Mouse (Mus musculus) frontal cortex, postnatal 25 days (tissue): ENCODE data around the gene Foxp1.
A peak's percentile ranks its signal among the peaks of the same experiment; 100 is the strongest.

Experiments used
- DNase-seq, 2 experiments: peaks; one replicate each; pipeline ENCODE4 v3.0.0; 2022; ENCODE audit warnings: low spot score in 2 of 2

Foxp1 gene

DNA sequence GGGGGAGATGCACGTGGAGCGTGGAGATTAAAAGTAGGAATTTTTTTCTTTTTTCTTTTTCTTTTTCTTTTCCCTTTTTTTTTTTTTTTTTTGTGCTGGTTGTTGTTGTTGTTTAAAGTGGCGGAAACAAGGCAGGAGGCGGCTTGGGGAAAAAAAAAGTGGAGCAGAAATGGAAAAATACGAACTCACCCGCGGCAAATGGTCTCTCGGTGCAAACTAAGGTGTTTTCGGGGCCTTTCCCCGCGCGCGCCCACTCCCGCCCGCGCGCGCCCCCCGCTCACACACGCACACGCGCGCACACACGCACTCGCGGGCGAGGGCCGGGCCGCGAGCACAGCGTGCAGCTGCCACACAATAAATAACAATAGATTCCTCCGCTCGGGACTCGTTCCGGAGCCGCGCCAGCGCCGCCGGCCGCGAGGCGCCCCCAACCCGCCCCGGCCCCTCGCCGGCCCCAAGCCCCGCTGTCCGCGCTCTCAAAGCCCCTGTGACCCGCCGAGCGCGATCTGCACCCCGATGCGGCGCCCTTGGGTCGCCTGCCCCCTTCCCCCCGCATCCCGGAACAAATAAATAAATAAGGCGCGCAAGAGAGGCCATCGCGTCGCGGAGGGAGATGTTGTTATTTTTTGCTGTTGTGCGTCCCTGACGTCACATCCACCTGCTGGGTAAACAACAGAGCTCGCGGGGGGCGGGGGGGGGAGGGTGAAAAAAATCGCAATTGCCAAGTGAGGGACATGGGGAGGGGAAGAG lies at the start of gene Foxp1:
TSS of gene Foxp1 (minus strand) at position 363 of the 750 bp plus-strand sequence.
- DNase-seq = peak; percentile 63 to 65

DNA sequence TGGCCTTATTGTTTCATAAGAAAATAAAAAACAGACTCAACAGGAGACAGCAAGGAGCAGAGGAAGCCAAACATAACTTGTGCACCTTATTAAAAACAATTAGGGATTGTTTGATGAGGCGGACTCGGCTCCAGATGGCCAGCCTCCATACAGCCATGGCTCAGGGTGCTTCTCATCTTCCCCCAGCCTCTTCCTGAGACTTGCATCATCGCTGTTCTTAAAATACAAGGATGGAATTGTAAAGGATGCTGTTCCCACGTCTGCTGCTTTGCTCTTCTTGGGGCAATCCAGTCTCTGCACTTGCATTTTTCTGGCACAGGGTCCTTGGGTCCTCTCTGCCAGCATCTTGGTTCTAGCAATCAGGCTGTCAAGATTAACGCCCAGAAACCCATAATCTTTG lies 49.5 kb upstream of the Foxp1 start:
- DNase-seq = no peak

DNA sequence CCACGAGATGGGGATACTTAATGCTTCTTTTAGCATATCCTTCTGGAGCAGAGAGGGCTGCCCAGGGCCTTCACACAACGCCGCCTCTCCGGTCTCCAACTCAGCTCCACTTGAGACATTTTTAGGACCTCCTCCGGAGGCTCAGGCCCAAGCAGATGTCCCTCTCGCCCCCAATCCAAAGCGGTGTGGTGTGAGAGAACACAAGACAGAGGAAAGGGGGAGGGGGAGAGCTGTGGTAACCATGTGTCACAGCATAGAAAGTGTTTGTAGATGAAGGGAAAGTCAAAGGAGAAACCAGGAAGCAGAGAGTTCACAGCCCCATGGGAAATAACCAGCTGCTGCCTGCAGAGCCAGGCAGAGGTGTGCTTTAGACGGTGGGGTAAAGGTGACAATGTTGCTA lies 44.4 kb upstream of the Foxp1 start:
- DNase-seq = no peak

DNA sequence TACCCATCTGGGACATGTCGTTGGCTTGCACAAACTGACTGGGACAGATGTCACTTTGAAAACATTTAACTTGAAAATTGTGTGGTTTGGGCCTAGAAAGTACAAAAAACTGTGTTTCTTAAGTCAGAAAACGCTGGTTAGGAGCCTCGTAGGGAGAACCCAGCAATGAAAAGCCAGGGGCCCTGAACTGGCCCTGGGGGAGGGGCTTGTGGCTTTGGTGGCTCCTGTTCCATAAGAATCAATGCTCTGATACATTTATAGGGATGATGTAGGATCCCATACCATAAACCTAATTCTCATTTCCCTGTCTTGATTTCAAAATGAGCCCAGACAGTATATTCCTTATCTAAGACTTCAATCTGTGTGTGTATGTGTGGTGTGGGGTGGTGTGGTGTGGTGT lies 42.2 kb upstream of the Foxp1 start:
- DNase-seq = no peak

DNA sequence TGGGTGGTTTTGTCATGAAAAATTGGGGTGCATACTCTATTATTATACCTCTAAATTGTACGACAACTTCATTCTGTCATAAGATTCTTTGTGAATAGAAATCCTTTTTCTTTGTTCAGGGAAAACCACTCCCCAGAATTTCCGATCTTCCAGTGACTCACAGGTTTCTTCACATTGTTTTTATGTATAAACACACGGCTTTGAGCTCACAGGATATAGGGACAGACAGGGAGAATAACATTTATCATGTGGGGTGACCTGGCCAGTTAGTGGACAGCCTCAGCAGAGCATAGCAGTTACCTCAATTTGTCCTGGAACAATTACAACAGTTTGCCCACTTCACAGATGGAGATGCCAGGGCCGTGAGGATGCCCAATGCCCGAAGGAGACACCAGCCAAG lies 34.4 kb upstream of the Foxp1 start:
- no peak for DNase-seq

DNA sequence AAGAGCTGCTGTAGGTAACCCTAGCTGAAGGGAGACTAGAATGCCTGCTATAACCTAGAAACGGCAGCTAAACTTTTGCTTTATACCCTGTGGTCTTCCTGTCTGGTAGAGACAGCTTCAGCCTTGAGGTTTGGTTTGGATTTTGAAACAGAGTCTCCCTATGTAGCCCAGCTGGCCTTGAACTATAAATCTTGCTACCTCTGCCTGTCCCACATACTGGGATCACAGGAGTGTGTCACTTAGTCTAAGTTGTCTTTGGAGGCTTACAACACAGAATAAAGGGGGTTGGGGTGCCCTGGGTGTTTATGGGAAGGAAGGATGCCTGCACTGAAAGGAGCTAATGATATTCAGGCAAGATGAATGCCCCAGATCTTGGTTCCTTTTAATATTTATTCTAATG lies 30.3 kb upstream of the Foxp1 start:
- no peak for DNase-seq

DNA sequence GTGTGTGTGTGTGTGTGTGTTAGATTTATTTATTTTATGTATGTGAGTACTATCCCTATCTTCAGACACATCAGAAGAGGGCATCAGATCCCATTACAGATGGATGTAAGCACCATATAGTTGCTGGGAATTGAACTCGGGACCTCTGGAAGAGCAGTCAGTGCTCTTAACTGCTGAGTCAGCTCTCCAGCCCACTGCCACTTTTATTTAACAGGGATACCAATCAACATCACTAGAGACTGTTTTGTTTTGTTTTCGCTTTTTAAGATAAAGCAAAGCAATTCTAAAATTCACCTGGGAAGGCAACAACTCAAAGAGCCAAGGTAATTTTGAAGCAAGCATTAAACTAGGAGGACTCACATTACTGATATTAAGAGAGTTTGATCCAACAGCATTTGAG lies 23.9 kb upstream of the Foxp1 start:
- DNase-seq = no peak

DNA sequence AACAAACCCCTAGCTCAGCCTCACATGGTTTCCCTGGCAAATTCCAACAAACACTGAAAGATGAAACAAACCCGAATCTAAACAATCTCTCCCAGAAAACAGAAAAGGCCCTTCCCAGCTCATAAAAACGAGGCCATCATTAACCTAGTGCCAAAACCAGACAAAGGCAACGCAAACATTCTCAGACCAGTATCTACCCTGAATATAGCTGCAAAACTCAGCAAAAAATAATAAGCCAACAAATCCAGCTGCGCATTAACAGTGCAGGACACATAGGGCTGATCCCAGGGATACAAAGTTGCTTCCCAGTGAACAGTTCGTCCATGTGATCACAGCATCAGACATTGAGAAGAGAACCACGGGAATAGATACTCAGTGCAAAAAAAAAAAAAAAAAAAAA lies 22.9 kb upstream of the Foxp1 start:
- DNase-seq = no peak

DNA sequence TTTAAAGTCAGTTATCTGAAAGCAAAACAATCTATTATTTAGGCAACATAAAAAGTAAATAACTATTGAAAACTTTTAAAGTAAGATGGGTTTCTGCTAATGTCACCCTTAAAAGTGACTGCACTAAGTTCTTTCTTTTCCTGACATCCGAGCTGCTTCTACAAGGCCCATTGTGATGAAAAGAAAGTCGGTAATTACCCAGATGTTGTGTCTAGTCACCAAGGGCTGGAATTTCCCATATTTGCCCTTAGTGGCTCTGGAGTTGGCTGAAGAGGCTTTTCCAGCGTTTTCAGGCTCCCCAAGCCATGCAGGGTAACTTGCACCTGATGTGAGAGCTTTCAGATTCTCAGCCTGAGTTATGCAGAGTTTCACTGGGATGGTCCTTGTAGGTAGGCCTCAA lies 18.6 kb upstream of the Foxp1 start:
- no peak for DNase-seq

DNA sequence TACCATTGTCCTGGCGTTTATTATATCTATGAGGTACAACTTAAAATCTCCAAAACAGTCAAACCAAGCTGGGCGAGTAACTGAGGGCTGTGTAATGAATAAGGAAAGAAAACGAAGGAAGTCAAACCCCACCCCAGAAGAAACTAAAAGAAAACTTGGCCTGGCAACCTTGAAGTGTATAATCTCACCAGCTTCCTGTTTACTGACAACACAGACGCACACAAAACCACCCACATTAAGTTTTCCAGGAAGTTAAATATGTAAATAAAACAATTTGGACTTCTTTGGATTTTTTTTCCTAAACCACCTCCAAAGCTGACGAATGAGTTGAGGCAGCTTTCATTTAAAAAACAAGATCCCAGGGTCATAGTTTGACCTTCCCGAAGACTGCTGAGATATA lies 18.1 kb upstream of the Foxp1 start:
- no peak for DNase-seq

DNA sequence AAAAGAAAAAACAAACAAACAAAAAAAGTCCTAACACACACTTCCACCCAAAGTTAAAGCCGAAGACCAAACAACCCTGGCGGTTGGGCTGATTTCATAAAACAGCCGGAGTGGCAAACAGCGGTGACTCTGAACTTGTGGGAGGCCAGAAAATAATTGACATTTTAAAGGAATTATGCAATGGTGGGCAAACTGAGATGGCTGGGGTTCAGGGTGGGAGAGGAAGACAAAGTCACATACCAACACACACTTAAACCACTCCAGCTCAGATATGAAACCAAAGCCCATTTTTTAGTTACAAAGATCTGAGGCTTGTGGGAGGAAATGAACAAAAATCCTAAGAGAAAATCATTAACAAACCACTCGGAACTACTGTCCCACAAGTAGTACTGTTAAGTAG lies 17.6 kb upstream of the Foxp1 start:
- DNase-seq = no peak

DNA sequence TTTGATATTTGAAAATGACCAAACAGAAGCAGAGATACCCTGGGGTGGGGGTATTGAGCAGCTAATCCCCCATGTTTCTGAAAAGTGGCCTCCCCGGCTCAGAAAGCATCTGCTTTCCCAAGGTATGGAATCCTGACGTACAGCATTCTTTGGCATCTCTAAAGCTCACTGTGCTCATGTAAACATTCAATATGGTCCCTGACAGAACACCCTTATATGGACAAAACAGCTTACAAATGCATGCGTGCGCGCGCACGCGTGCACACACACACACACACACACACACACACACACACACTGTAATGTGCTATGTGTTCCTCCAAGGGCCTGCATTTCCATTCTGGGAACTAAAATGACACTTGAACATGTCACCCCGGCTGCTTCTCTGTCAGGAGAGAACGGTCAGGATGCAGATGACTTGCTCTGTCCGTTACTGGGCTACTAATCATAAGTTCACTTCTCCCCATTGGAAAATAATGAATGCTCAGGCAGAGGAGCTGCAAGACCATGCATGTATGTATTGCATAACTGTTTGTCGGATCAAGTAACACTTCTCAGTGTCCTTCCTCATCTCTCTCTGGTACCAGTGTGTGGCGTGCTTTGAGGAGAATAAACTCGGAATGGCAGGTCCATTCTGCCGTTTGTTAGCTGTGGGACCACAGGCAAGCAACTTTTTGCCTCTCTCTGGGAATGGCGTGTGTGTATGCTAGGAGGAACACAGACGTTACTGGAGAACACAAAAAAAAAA lies 15.8 kb upstream of the Foxp1 start:
- DNase-seq = no peak

DNA sequence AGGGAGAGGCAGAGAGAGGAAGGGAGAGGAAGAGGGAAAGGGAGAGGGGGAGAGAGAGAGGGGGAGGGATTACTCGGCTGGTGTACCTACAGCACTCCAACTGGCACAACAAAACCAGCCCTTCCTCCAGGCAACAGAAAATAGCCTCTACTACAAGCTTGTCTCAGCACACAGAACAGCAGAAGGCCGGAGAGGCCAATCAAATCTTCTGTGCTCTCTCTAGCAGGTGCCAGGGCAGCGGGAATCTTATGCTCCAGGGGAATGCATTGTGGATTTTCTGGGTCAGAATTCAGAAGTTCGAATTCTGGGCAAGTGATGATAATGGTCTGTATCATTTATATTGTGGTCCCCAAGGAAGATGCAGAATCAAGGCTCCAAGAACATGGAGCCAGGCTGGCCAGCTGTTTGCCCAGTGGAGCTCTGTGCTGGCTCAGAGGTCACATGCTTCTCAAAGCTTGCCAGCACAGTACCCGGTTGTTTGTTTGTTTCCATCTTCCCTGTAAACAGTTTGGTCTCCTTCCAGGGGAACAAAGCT lies 11.8 kb upstream of the Foxp1 start:
- DNase-seq = no peak

DNA sequence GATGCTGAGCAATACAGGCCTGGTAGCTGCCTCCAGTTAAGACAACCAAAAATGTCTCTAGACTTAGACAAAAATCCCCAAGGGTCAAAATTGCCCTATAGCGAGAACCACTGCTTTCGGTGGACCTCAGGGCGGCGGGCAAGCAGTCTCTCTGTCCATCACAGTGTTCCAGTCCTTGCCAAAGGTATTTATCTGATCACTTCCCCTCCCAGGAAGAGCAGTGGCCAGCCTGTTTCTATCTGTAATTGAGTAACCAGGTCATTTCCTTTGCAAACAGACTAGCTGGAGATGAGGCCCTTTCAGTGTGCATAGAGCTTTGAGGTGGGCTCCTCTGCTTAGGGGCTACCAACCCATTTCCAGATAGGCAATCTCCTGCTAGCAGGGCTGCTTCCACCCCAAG lies 9.9 kb upstream of the Foxp1 start:
- DNase-seq = no peak

DNA sequence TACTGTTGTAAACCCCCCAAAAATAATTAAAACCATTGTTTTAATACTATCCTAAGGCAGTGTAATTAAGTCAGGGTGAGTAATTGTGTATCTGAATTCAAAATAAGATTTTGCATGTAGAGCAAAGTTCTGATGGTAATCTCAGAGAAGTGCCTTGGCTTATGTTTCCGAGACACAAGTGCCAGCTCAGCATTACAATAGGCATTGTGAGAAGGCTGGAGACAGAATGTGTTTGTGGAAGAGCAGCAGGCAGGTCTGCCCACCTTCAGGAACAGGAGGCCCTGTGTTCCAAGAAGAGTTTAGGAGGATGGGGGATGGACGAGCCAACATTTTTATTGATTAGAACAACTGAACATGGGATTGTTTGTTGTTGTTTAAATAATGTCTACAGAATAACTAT lies 6.5 kb upstream of the Foxp1 start:
- no peak for DNase-seq

DNA sequence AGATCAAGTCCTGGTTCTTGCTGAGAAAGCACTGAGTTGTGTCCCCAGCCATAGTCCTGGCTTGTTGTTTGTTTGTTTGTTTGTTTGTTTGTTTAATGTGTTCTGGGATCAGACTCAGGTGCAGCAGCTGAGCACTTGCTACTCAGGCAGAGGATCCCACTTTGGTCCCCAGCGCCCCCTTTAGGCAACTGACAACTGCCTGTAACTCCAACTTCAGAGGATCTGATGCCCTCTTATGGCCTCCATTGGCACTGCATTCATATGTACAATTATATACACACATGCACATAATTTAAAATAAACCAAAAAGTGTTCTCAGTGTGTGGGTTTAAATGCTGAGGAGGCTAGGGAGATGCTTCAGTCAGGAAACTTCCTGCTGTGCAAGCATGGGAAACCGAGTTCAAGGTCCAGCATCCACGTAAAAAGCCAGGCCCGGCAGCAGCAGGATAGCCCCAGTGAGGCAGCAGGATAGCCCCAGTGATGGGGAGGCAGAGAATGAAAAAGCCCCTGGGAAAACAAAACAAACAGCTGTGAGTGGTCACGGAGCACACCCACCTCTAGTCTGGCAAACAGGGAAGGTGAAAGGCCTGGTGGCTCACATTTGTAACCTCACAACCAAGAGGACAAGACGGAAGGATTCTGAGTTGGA lies 5.1 kb upstream of the Foxp1 start:
- DNase-seq = no peak

DNA sequence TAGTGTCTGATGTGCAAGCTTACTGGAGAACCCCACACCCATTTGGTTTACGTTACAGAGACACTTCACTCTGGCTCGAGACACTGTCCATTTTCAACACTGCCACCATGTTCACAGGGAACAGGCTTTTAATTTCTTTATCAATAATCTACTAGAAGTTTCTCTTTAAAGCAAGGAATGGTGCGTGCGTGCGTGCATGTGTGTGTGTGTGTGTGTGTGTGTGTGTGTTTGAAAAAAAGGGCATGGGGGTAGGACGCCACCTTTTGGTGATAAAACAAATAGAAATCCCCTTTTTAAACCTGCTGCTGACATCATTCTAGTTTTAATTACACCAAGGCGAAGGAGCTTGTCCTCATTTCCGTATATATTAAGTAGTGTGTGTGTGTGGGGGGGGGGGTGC lies 2.8 kb upstream of the Foxp1 start:
- no peak for DNase-seq

DNA sequence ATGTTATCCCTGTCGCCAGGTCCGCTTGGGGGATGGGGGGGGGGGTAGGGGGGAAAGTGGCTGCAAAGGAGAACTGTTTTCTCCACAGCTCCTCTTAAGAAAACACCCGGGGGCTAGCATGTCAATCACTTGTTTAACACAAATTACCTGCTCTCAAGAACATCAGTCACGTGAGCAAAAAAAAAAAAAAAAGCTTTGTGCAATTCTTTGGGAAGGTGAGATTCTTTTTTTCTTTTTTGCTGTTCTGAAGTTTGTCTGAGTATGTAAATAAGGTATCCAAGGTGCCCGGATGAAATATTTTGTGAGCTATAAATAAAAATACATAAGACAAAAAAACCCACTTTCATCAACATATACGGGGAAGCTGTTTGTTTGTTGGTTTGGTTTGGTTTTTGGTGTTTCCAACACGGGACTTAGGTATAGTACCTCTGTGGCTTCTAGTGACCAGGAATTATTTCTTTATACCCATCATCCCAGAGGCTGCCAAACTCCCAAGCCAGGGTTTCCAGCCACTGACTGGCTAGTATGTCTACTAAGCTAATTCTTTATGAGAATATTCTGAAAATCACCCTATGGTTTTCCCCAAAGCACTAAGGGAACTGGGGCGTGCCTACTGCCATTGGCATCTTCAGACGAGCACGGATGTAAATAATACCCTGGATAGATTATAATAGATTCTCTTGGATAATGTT lies 1.3 kb upstream of the Foxp1 start:
- no peak for DNase-seq

DNA sequence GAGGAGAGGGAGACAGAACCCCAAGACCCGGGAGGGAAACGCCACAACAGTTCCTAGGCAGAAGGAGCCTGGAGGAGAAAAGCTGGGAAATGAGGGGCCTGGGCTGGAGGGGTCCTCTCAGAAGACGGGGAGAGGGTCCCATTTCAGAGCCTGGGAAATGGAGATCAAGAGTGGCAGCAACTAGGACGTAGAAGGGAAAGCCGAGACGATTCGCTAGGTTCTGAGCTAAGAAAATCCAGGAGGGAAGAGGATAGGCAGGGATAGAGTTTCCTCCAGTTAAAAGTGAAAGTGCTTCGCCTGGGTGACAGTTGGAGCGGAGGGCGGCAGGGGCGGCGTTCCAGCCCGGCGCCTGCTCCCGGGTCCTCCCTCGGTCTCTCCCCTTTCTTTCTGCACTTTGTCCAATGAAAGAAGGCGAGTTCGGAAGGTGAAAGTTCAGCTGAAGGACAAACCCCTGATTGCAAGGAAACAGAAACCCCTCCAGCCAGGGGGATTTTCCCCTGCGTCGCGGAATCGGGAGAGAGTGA lies 650 bp upstream of the Foxp1 start:
- peak; percentile 57 to 58 for DNase-seq

DNA sequence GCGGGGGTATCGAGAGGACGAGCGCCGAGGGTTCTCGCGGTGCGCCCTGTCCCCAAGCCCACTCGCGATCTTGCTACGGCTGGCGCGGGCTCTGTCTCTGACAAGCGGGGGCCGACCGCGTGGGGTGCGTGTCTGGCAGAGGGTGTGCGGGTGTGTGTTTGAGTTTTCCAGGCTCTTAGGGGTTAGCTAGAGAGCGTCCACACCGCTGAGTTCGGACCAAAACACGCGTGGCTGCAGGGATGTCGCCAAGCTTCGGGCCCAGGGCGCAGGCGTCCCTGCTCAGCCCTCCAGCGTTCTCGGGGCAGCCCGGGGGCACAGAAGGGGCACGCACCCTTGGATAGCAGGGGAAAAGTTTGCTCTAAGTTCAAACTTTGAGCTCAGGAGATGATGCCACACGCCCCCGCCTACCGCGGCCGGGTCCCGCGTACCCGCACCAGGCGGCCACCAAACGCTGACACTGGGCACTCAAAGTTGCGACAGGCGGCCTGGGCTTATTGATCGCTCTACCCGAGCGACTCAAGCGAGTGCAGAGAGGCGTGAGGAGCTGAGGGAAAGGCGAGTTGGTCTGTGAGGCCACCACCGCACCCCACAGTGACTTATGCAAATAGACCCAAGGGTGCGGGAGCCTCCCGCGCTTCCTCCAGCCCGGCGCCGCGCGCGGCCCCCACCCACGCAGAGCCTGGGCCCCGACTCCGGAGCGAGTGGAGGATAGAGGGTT lies 721 bp downstream of the Foxp1 start:
- peak in 1 of 2 experiments; percentile 43 for DNase-seq

DNA sequence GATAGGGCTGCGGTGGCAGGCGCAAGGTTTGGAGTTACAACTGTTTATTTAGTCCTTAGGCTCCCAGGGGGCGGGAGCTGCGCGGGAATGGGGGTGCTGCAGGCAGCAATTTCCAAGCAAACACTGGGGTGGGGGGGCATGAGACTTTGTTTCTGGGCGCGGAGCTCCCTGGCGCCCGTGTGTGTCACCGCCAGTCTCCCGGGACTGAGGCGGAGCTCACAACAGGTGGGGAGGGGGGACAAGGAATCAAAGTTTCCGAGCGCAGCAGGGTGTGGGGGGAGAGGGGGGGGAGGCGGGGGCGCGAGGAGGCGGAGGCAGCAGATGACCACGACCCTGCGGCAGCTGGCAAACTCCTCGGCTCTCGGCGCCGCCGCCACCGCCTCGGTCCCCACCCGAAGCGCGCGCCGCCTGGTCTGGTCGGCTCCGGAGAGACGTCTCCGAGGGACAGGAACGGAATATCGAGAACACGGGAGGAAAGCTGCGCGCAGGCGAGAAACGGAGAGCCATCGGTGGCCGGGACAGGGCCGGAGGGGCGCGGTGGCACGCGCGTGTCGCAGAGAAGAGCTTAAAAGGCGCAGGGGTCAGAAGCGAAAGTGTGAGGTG lies 1.4 kb downstream of the Foxp1 start:
- DNase-seq = no peak
